Mouse (Mus musculus) spleen, adult 18-20 months (tissue): ENCODE data around the gene Vmn2r73.
"Not testable (repeated sequence)": the region's sequence is repeated elsewhere in the genome, so short reads cannot be mapped to it uniquely, and the experiment has no call there.

Source experiments
- DNase-seq, 2 experiments: peaks; one replicate each; pipeline ENCODE4 v3.0.0; 2022; ENCODE audit warnings: mixed read lengths in 2 of 2

Vmn2r73 gene

GRCm38 (mm10) chr7:85876166-85876565, at the start of gene Vmn2r73:
Gene Vmn2r73 (minus strand): TSS chr7:85876266.
- DNase-seq: no peak

DNA sequence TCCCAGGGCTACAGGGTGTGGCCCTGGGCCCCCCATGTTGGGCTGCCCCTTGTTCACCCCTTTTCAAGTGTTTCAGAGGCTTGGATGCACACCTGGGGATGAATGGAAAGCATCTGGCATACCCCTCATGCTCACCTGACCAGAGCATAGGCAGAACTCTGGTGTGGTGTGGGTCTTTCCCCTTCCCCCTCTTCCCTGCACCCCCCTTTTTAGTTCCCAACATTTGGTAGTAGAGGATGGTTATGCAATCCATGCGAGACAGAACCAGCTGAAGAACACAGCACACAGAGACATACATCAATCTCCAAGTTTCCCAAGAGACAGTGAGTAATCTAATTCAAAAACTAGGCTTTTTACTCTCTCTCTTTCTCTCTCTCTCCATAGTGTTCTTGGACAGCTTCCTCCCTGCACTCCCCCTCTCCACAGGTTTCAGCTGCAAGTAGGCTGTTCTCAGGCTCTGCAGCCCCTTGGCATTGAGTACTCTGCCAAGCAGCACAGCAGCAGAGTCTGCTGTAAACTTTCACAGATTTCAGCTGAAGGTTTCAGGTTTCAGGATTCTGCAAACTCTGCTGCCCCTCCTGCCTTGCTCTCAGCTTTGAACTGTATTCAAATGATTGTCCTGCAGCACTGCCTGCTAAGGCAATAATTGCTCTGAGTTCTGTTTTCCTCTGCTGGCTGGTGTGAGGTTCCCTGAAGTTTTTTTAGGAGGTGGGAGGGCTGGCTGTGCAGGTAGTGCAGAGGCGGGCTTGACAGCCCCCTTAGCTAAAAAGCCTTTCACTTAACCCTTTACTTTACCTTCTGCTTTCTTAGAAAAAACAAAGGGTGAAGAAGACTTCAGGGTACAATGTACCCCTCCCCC, 35.7 kb downstream of the Vmn2r73 start:
- no peak for DNase-seq

DNA sequence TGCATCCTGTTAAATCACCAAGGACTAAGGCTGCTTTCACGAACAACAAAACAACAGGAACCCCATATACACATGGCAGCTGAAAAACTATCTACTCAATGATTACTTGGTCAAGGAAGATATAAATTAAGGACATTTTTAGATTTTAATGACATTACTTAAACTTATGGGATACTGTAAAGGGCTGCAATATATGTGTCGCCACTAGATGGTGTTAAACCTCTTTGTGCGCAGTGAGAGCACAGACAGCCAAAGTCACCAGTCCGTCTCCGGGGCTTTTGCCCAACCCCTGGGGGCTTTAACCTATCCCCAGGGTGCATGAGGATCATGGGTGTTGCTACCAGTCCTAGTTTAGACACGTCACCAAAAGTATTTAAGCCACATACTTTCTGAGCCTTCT, 58.0 kb downstream of the Vmn2r73 start:
- not testable (repeated sequence) for DNase-seq
